Mouse (Mus musculus): Measurements from ENCODE around the gene Tpra1. TPM values are rescaled to one million over a fixed set of nuclear protein-coding genes. Genes with fewer than 3 reads are reported as not detected.

Gene Tpra1
- polyA plus RNA-seq, 2 experiments: 25.6 to 52.2 TPM

GRCm38 (mm10) chr6:88898534-88899048, 3.5 kb upstream of the Tpra1 start, which contains the start of gene Mcm2:
TSS of gene Mcm2 (minus strand) at chr6:88898780.
- under 1% methylated on average over 33 of the region's 33 CpGs for WGBS (ENCODE audit: insufficient replicate concordance)
- Histone ChIP-seq H3K36me3 (replicated peaks; ENCODE audit: control insufficient read depth, insufficient read depth, low read depth) (peaks cover 38% of the 10 kb centered on the region), H3K4me1 (replicated peaks; ENCODE audit: control insufficient read depth in 2 of 2, insufficient read depth in 2 of 2, low read length in 1 of 2) (peaks cover 23 to 37% of the 10 kb centered on the region in 2 experiments), H3K27me3 (ENCODE audit: control insufficient read depth, insufficient read depth, low read length) (no peaks in the 10 kb centered on the region), H3K27ac (peak within 1 kb of the TSS; percentile 60), H3K9me3 (ENCODE audit: control insufficient read depth, low read length) (no peaks in the 10 kb centered on the region), H3K9ac (replicated peaks) (peak within 1 kb of the TSS; percentile 99), H3K4me2 (ENCODE audit: low read depth) (peak within 1 kb of the TSS; percentile 96), H3K4me3 (ENCODE audit: insufficient read depth in 1 of 2, low read depth in 2 of 2, low read length in 2 of 2) (peak within 1 kb of the TSS; percentile 73 to 96)
- TF ChIP-seq CTCF (IDR thresholded peaks at IDR 0.05; ENCODE audit: low read depth) (peak; percentile 29; the same call in 1 of the 2 replicates), EP300 (IDR thresholded peaks at IDR 0.05; ENCODE audit: low read depth) (no peak)
- DNase-seq (ENCODE audit: low read depth in 3 of 3, low spot score in 3 of 3): peak; percentile 95 to 96 (median 96)
- ATAC-seq (ENCODE audit: insufficient read depth): peak; percentile 70

DNA sequence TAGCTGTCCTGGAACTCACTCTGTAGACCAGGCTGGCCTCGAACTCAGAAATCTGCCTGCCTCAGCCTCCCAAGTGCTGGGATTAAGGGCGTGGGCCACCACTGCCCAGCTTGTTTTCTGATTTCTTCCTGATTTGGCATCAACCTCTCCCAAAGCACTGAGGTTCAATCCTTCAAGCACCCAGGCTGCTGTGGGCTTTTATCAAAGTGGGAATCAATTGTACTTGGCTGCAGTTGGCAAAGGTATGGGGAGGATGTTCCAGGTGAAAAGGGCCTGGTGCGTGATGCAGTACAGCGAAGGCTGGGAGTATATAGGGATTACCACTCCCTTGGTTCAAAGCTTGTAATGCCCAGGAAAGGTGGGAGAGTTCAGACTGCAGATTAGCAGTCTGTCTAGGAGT, 3.0 kb upstream of the Tpra1 start:
- no peak for DNase-seq (ENCODE audit: low read depth in 3 of 3, low spot score in 3 of 3)
- H3K4me1 ChIP-seq (replicated peaks; ENCODE audit: control insufficient read depth in 2 of 2, insufficient read depth in 2 of 2, low read length in 1 of 2): peaks cover 28 to 41% of the 10 kb centered on the region in 2 experiments
- no peak for ATAC-seq (ENCODE audit: insufficient read depth)
- no peaks in the 10 kb centered on the region for H3K9me3 ChIP-seq (ENCODE audit: control insufficient read depth, low read length)
- no peaks in the 10 kb centered on the region for H3K27me3 ChIP-seq (ENCODE audit: control insufficient read depth, insufficient read depth, low read length)
- 51% methylated on average over 4 of the region's 4 CpGs for WGBS (ENCODE audit: insufficient replicate concordance)
- H3K27ac ChIP-seq: no peak overlapping the region
- H3K9ac ChIP-seq (replicated peaks): no peak overlapping the region
- TF ChIP-seq EP300 (IDR thresholded peaks at IDR 0.05; ENCODE audit: low read depth) (no peak), CTCF (IDR thresholded peaks at IDR 0.05; ENCODE audit: low read depth) (no peak)
- peak overlapping the region in 1 of 2 experiments; percentile 73; a peak in 2 of 4 replicates for H3K4me3 ChIP-seq (ENCODE audit: insufficient read depth in 1 of 2, low read depth in 2 of 2, low read length in 2 of 2)
- peak overlapping the region; percentile 49 for H3K4me2 ChIP-seq (ENCODE audit: low read depth)
- H3K36me3 ChIP-seq (replicated peaks; ENCODE audit: control insufficient read depth, insufficient read depth, low read depth): peaks cover 33% of the 10 kb centered on the region

DNA sequence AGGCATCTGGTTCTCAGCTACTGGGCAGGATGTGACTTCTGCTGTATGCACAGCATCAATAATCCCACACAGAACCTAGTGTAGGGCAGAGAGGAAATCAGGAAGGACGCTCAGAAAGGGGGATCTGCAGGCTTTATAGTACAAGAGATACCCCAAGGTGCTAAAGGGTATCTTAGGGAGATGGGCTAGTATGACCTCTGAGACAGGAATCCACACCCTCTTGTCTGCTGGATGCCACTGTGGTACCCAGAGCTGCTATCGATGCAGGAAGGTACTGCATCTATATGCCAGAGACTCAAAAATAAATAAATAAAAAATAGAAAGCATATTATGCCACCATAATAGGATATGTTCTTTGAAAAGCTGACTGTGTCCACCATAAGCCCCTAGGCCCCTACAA, 2.4 kb upstream of the Tpra1 start:
- TF ChIP-seq CTCF (IDR thresholded peaks at IDR 0.05; ENCODE audit: low read depth) (no peak), EP300 (IDR thresholded peaks at IDR 0.05; ENCODE audit: low read depth) (no peak)
- no peak overlapping the region for H3K4me3 ChIP-seq (ENCODE audit: insufficient read depth in 1 of 2, low read depth in 2 of 2, low read length in 2 of 2)
- peaks cover 34 to 47% of the 10 kb centered on the region in 2 experiments for H3K4me1 ChIP-seq (replicated peaks; ENCODE audit: control insufficient read depth in 2 of 2, insufficient read depth in 2 of 2, low read length in 1 of 2)
- DNase-seq (ENCODE audit: low read depth in 3 of 3, low spot score in 3 of 3): no peak
- no peak overlapping the region for H3K9ac ChIP-seq (replicated peaks)
- H3K36me3 ChIP-seq (replicated peaks; ENCODE audit: control insufficient read depth, insufficient read depth, low read depth): peaks cover 27% of the 10 kb centered on the region
- no peak overlapping the region for H3K27ac ChIP-seq
- no peaks in the 10 kb centered on the region for H3K9me3 ChIP-seq (ENCODE audit: control insufficient read depth, low read length)
- H3K4me2 ChIP-seq (ENCODE audit: low read depth): no peak overlapping the region
- 88% methylated on average over 2 of the region's 2 CpGs for WGBS (ENCODE audit: insufficient replicate concordance)
- no peak for ATAC-seq (ENCODE audit: insufficient read depth)
- no peaks in the 10 kb centered on the region for H3K27me3 ChIP-seq (ENCODE audit: control insufficient read depth, insufficient read depth, low read length)

DNA sequence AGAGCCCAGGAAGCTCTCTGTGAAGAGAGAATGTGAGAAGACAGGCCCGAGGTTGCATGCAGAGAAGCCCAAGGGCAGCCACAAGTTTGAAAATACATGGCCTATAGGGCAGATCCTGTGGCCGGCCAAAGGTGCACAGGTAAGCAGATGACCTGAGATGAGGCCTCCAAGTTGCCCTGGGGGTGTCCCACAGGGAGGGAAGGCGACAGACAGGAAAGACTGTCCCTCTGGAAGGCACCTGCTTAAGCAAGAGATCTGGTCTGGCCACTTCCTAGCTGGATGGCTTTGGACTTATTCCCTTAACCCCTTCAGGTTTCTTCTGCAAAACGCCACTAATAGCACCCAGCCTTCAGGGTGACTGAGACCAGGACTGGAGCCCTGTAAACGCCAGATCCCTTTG, 580 bp upstream of the Tpra1 start:
- WGBS (ENCODE audit: insufficient replicate concordance): 4% methylated on average over 5 of the region's 5 CpGs
- ATAC-seq (ENCODE audit: insufficient read depth): no peak
- no peak for DNase-seq (ENCODE audit: low read depth in 3 of 3, low spot score in 3 of 3)
- H3K27ac ChIP-seq: peak overlapping the region; percentile 84
- H3K27me3 ChIP-seq (ENCODE audit: control insufficient read depth, insufficient read depth, low read length): no peaks in the 10 kb centered on the region
- H3K9ac ChIP-seq (replicated peaks): peak overlapping the region; percentile 98
- peaks cover 35 to 50% of the 10 kb centered on the region in 2 experiments for H3K4me1 ChIP-seq (replicated peaks; ENCODE audit: control insufficient read depth in 2 of 2, insufficient read depth in 2 of 2, low read length in 1 of 2)
- TF ChIP-seq EP300 (IDR thresholded peaks at IDR 0.05; ENCODE audit: low read depth) (no peak), CTCF (IDR thresholded peaks at IDR 0.05; ENCODE audit: low read depth) (no peak)
- H3K9me3 ChIP-seq (ENCODE audit: control insufficient read depth, low read length): no peaks in the 10 kb centered on the region
- peak overlapping the region; percentile 99 for H3K4me2 ChIP-seq (ENCODE audit: low read depth)
- peak overlapping the region; percentile 71 to 93 for H3K4me3 ChIP-seq (ENCODE audit: insufficient read depth in 1 of 2, low read depth in 2 of 2, low read length in 2 of 2)
- peaks cover 12% of the 10 kb centered on the region for H3K36me3 ChIP-seq (replicated peaks; ENCODE audit: control insufficient read depth, insufficient read depth, low read depth)

DNA sequence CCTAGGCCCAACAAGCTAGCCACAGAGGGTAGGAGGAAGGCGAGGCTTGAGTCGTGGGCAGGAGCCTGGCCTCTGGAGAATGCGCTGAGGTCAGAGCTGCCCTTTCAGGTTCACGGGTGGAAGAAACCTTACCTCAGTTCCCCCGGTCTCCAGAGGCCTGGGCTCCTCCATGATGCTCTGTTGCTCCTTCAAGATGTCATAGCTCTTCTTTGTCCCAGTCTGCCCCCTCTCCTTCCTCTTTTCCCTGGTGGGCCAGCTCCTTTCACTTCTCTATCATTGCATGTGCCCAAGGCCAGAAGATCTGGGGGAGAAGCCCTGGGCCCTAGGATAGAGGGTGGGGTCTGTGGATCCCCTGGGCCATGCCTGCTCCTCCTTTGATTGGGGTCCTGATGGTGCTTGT, 1.7 kb downstream of the Tpra1 start:
- Histone ChIP-seq H3K36me3 (replicated peaks; ENCODE audit: control insufficient read depth, insufficient read depth, low read depth) (peaks cover 10% of the 10 kb centered on the region), H3K9ac (replicated peaks) (peak overlapping the region; percentile 98), H3K27me3 (ENCODE audit: control insufficient read depth, insufficient read depth, low read length) (no peaks in the 10 kb centered on the region), H3K4me3 (ENCODE audit: insufficient read depth in 1 of 2, low read depth in 2 of 2, low read length in 2 of 2) (peak overlapping the region; percentile 93), H3K4me2 (ENCODE audit: low read depth) (peak overlapping the region; percentile 99), H3K27ac (peak overlapping the region; percentile 62), H3K4me1 (replicated peaks; ENCODE audit: control insufficient read depth in 2 of 2, insufficient read depth in 2 of 2, low read length in 1 of 2) (peaks cover 38 to 58% of the 10 kb centered on the region in 2 experiments), H3K9me3 (ENCODE audit: control insufficient read depth, low read length) (no peaks in the 10 kb centered on the region)
- no peak for ATAC-seq (ENCODE audit: insufficient read depth)
- WGBS (ENCODE audit: insufficient replicate concordance): 57% methylated on average over 5 of the region's 5 CpGs
- TF ChIP-seq EP300 (IDR thresholded peaks at IDR 0.05; ENCODE audit: low read depth) (no peak), CTCF (IDR thresholded peaks at IDR 0.05; ENCODE audit: low read depth) (no peak)
- DNase-seq (ENCODE audit: low read depth in 3 of 3, low spot score in 3 of 3): no peak
